Mouse (Mus musculus) hindbrain, embryonic 16.5 days (tissue): ENCODE data around the gene Atrnl1. TPM values are rescaled to one million over a fixed set of nuclear protein-coding genes. Genes with fewer than 3 reads are reported as not detected.

Experiments used
- ATAC-seq: fragments of 200-750 bp; cut with Nextera tagmentation; 2 replicates; pipeline ENCODE4 v1.8.0; 2017; ENCODE audit warnings: moderate TSS enrichment, moderate library complexity
- H3K27ac ChIP-seq: fragments of 300-500 bp; sonication (generic); 2 replicates; pipeline ENCODE4 v1.5.1; 2014; ENCODE audit warnings: low read depth, mild to moderate bottlenecking, control low read depth, low read length, moderate library complexity
- H3K27me3 ChIP-seq: fragments of 300-500 bp; sonication (generic); replicated peaks from 2 replicates; pipeline ENCODE4 v1.6.1; 2014; ENCODE audit warnings: low read length; ENCODE audit not compliant: control insufficient read depth, insufficient read depth
- H3K36me3 ChIP-seq: fragments of 300-500 bp; sonication (generic); 2 replicates; pipeline ENCODE4 v1.6.1; 2014; ENCODE audit warnings: mild to moderate bottlenecking, low read length, moderate library complexity, mixed read lengths; ENCODE audit not compliant: control insufficient read depth, insufficient read depth
- H3K4me1 ChIP-seq: fragments of 300-500 bp; sonication (generic); 2 replicates; pipeline ENCODE4 v1.6.1; 2014; ENCODE audit warnings: low read depth, low read length; ENCODE audit not compliant: control insufficient read depth, insufficient read depth
- H3K4me2 ChIP-seq: fragments of 300-500 bp; sonication (generic); 2 replicates; pipeline ENCODE4 v1.6.1; 2014; ENCODE audit warnings: mild to moderate bottlenecking, low read length, control low read depth, moderate library complexity
- H3K4me3 ChIP-seq: fragments of 300-500 bp; sonication (generic); 2 replicates; pipeline ENCODE4 v1.5.1; 2014; ENCODE audit warnings: mild to moderate bottlenecking, low read length, control low read depth, moderate library complexity
- H3K9ac ChIP-seq: fragments of 300-500 bp; sonication (generic); 2 replicates; pipeline ENCODE4 v1.6.1; 2014; ENCODE audit warnings: low read depth, mild to moderate bottlenecking, control low read depth, low read length, moderate library complexity
- H3K9me3 ChIP-seq: fragments of 300-500 bp; sonication (generic); 2 replicates; pipeline ENCODE4 v1.6.1; 2014; ENCODE audit warnings: mild to moderate bottlenecking, low read length, moderate library complexity; ENCODE audit not compliant: control insufficient read depth
- WGBS: fragments of 180-500 bp; shearing (Covaris S2); extraction: QIAGEN DNeasy Blood & Tissue Kit; methylation state at CpG from one replicate; pipeline ENCODE4 v1.1.7; 2014; 5-methylcytosine and 5-hydroxymethylcytosine counted together
- polyA plus RNA-seq: library from polyadenylated mRNA; unstranded; fragments of >200 nt; fragmentation: Nextera tagmentation; extraction: Ambion mirVana; gene quantifications from 2 replicates; pipeline ENCODE4 v1.2.1, GENCODE M21; 2015

Atrnl1 gene
- polyA plus RNA-seq, 1 experiment from 2014 or later, result 5.3 TPM

GRCm38 (mm10) chr19:58064116-58065000 is 453.5 kb downstream of the Atrnl1 start:
- no peaks in the 10 kb centered on the region for H3K27me3 ChIP-seq
- ATAC-seq, result no peak
- H3K27ac ChIP-seq, result no peak overlapping the region
- H3K4me1 ChIP-seq, result peaks cover 19% of the 10 kb centered on the region
- H3K4me2 ChIP-seq, result no peak overlapping the region
- H3K4me3 ChIP-seq, result no peak overlapping the region
- H3K9ac ChIP-seq, result no peak overlapping the region
- H3K9me3 ChIP-seq, result no peaks in the 10 kb centered on the region
- WGBS, result 35% methylated on average over 16 of the region's 16 CpGs
- H3K36me3 ChIP-seq, result no peaks in the 10 kb centered on the region

DNA sequence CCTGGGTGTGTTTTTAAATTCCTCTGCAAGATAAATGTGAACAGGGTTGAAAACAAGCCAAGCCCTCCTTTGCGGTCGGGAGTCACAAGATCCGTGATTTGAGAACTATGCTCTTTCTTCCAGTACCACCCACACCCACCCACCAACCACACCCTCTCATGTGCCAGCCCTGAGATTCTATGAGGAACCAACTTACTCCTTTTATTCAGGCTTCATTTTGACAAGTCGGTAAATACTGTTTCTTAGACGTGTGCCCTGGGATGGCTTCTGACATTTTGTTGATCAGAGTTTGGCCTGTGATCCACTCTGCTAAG is 454.1 kb downstream of the Atrnl1 start:
- Histone ChIP-seq H3K4me2 (no peak overlapping the region), H3K4me3 (no peak overlapping the region), H3K36me3 (no peaks in the 10 kb centered on the region), H3K9me3 (no peaks in the 10 kb centered on the region), H3K9ac (no peak overlapping the region), H3K27ac (no peak overlapping the region), H3K27me3 (no peaks in the 10 kb centered on the region), H3K4me1 (peaks cover 14% of the 10 kb centered on the region)
- 60% methylated on average over 5 of the region's 5 CpGs for WGBS
- no peak for ATAC-seq

- H3K4me2 ChIP-seq, result no peak overlapping the region
- no peak overlapping the region for H3K9ac ChIP-seq
- H3K4me3 ChIP-seq, result no peak overlapping the region
- no peaks in the 10 kb centered on the region for H3K36me3 ChIP-seq
- H3K27ac ChIP-seq, result no peak overlapping the region
- no peaks in the 10 kb centered on the region for H3K9me3 ChIP-seq
- ATAC-seq, result no peak
- H3K4me1 ChIP-seq, result peaks cover 9% of the 10 kb centered on the region
- WGBS, result 82% methylated on average over 2 of the region's 2 CpGs
- no peaks in the 10 kb centered on the region for H3K27me3 ChIP-seq
Observed at GRCm38 (mm10) chr19:58065514-58065913, 454.7 kb downstream of the Atrnl1 start.

DNA sequence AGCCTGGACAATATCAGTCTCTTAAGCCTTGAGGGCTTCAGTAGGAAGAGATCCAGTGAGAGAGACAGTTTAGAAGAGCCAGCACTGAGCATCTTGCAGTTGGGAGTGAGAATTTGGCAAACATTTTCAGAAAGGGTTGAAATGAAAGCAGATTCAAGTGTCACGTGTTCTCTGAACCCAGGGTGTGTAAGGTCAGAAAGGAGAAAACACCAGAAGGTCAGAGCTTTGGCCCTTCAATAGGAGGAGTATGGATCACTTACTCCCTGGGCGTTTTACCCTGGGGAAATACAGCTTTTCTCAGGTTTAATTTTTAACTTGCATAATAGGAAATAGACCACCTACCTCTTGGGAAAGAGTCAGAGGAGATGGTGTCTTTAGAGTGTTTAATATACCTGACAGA is 457.3 kb downstream of the Atrnl1 start:
- H3K27me3 ChIP-seq, result no peaks in the 10 kb centered on the region
- H3K9ac ChIP-seq, result no peak overlapping the region
- no peak for ATAC-seq
- no peaks in the 10 kb centered on the region for H3K9me3 ChIP-seq
- H3K36me3 ChIP-seq, result no peaks in the 10 kb centered on the region
- H3K4me1 ChIP-seq, result peaks cover 2% of the 10 kb centered on the region; the same call in 1 of the 2 replicates
- WGBS, result 60% methylated on average over 2 of the region's 2 CpGs
- no peak overlapping the region for H3K4me2 ChIP-seq
- H3K27ac ChIP-seq, result no peak overlapping the region
- H3K4me3 ChIP-seq, result no peak overlapping the region

DNA sequence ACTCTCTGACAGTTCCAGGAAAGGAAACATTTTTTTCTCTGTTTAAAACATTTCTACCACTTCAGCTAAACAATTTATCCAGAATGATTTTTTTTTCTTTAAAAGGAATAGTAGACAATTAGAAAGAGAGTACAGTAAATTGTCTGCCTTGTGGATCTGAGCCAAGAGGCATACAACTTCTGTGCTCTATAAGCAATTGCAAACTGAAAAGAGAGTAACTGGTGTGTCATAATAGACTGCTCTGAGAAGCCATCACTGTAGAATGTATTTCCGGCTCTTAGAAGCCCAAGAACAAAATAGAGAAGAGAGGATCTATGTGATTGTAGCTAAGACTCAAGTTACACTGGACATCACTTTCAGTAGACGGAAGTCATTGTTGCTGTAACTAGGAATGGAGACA is 458.1 kb downstream of the Atrnl1 start:
- no peak overlapping the region for H3K4me3 ChIP-seq
- H3K4me2 ChIP-seq, result no peak overlapping the region

DNA sequence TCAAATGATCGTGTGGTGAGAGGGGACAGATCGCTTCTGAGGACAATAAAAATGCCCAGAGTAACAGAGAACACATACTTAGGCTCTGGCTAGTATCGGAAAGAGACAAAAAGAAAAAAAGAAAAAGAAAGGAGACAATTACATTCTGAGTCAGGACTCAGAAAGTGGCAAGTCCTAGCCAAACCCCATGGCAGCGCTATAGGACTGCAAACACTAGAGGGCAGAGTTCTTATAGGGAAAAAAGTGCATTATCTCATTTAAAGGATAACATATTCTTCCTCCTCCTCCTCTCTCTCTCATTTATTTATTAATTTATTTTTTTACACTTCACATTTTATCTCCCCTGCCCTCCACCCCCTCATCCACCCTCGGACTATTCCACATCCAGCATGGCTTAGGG is 461.6 kb downstream of the Atrnl1 start:
- no peak for ATAC-seq

More for the DNA sequence above, 458.1 kb downstream of the Atrnl1 start:
- H3K27ac ChIP-seq, result no peak overlapping the region
- 82% methylated on average over 2 of the region's 2 CpGs for WGBS
- no peak for ATAC-seq
- no peaks in the 10 kb centered on the region for H3K36me3 ChIP-seq
- no peaks in the 10 kb centered on the region for H3K27me3 ChIP-seq
- no peak overlapping the region for H3K9ac ChIP-seq
- no peaks in the 10 kb centered on the region; the same call in 1 of the 2 replicates for H3K4me1 ChIP-seq
- H3K9me3 ChIP-seq, result no peaks in the 10 kb centered on the region

GRCm38 (mm10) chr19:58072846-58073245 is 462.0 kb downstream of the Atrnl1 start:
- 93% methylated on average over 9 of the region's 9 CpGs for WGBS
- no peaks in the 10 kb centered on the region for H3K36me3 ChIP-seq
- ATAC-seq, result no peak

More for the DNA sequence above, 461.6 kb downstream of the Atrnl1 start:
- no peaks in the 10 kb centered on the region for H3K27me3 ChIP-seq
- H3K4me2 ChIP-seq, result no peak overlapping the region
- H3K36me3 ChIP-seq, result no peaks in the 10 kb centered on the region
- 81% methylated on average over 5 of the region's 5 CpGs for WGBS
- no peak overlapping the region for H3K27ac ChIP-seq
- H3K4me1 ChIP-seq, result peaks cover 4% of the 10 kb centered on the region
- no peaks in the 10 kb centered on the region for H3K9me3 ChIP-seq
- no peak overlapping the region for H3K4me3 ChIP-seq
- H3K9ac ChIP-seq, result no peak overlapping the region

GRCm38 (mm10) chr19:58075252-58075651 is 464.4 kb downstream of the Atrnl1 start:
- no peaks in the 10 kb centered on the region for H3K36me3 ChIP-seq
- no peak overlapping the region for H3K4me2 ChIP-seq
- H3K27me3 ChIP-seq, result no peaks in the 10 kb centered on the region
- ATAC-seq, result no peak
- H3K9me3 ChIP-seq, result no peaks in the 10 kb centered on the region
- H3K4me1 ChIP-seq, result peaks cover 4% of the 10 kb centered on the region
- no peak overlapping the region for H3K27ac ChIP-seq
- H3K9ac ChIP-seq, result no peak overlapping the region
- WGBS, result 52% methylated on average over 6 of the region's 6 CpGs
- H3K4me3 ChIP-seq, result no peak overlapping the region

More at GRCm38 (mm10) chr19:58072846-58073245, 462.0 kb downstream of the Atrnl1 start:
- H3K4me2 ChIP-seq, result no peak overlapping the region
- no peak overlapping the region for H3K9ac ChIP-seq
- no peak overlapping the region for H3K27ac ChIP-seq
- H3K27me3 ChIP-seq, result no peaks in the 10 kb centered on the region
- H3K4me3 ChIP-seq, result no peak overlapping the region
- no peaks in the 10 kb centered on the region for H3K9me3 ChIP-seq
- H3K4me1 ChIP-seq, result peaks cover 4% of the 10 kb centered on the region

DNA sequence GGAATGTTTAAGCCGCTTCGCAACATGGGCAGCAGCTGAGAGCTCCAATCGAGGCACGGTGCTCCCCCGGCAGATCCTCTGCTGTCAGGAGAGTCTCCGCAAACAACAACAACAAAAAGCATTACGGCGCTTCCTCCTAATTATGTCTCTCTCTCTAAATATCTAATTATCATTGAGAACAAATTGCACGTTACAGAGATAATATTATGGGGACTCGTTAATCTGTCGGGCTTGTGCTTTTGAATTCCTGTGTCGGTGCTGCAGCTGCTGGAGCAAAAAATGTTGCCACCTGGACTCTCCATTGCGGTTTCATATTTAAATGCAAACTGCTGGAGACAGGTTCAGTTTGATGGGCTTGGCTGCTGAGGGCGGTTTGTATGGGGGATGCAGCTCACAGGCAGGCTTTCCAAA is 466.1 kb downstream of the Atrnl1 start:
- Histone ChIP-seq H3K9me3 (no peaks in the 10 kb centered on the region), H3K4me3 (peak overlapping the region; percentile 19), H3K36me3 (no peaks in the 10 kb centered on the region), H3K4me2 (peak overlapping the region; percentile 23), H3K27ac (peak overlapping the region; percentile 50; the same call in 1 of the 2 replicates), H3K27me3 (no peaks in the 10 kb centered on the region), H3K4me1 (peaks cover 4% of the 10 kb centered on the region), H3K9ac (no peak overlapping the region)
- WGBS, result 36% methylated on average over 14 of the region's 14 CpGs
- no peak for ATAC-seq
